Mouse (Mus musculus) gastrocnemius, adult 2 months (tissue): ENCODE measurements at regions not wholly inside any gene's neighbourhood (a gene's known extent, or its start where the extent isn't known, plus 50 kb on each side); places are given as distances from the start of the nearest gene placed in this dataset.

Experiments
- DNase-seq: peaks from one replicate; pipeline ENCODE4 v3.0.0; 2022
- H3K27ac ChIP-seq: fragments of 200-600 bp; 2 replicates; pipeline ENCODE4 v1.8.1; 2022; ENCODE audit warnings: mild to moderate bottlenecking
- H3K4me3 ChIP-seq: fragments of 200-600 bp; 2 replicates; pipeline ENCODE4 v1.8.1; 2022; ENCODE audit warnings: mild to moderate bottlenecking, moderate library complexity
- CTCF ChIP-seq: fragments of 200-600 bp; IDR thresholded peaks from 2 replicates; pipeline ENCODE4 v1.8.1; 2022; ENCODE audit warnings: antibody characterized with exemption, mild to moderate bottlenecking, moderate library complexity
- intact Hi-C: fragments of 180-260 bp; cut with DNase I; formaldehyde crosslinking; loops from one replicate; pipeline ENCODE4 v1.15.1; 2025

DNA sequence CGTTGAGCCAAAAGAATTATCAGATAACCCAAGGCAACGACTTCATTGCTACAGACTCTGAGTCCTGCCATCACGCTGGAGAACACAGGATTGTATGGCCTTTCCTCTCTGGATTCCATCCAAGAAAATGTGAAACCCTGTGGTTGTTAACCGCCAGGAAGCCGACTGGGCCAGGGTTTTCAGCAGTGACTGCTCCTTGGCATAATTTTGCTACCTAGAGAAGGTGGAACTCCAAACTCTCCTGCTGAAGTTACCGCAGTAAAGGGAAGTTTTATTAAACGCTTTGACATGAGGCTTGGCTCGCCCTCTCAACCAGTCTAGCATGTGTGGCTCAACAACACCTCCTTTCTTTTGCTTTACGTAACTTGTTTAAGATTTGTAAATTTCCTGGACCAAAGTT lies 116.9 kb downstream of the Wif1 start:
- intact Hi-C loops: no loop called here
- no peak for TF ChIP-seq CTCF
- DNase-seq: no peak
- Histone ChIP-seq H3K27ac (no peak overlapping the region), H3K4me3 (no peak overlapping the region)

DNA sequence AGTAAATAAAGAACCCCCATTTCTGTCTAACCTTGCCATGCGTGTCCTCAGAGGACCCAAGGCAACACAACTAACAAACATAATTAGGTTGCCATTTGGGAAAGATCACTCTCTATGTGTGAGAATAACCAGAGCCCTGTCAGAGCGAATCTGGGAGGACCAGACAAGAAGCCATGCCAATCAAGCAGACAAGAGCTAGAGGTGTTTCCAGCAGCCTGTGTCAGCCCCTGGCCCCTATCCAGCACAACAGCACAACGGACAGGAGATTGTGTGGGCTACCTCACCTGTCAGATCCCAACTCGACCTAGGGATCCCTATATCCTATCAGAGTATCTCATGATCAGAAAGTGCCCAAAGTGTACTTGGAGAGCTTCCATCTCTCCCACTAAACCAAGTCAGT lies 119.9 kb downstream of the Wif1 start:
- TF ChIP-seq CTCF: no peak
- no peak overlapping the region for H3K27ac ChIP-seq
- no peak for DNase-seq
- H3K4me3 ChIP-seq: no peak overlapping the region
- intact Hi-C loops: no loop called here

DNA sequence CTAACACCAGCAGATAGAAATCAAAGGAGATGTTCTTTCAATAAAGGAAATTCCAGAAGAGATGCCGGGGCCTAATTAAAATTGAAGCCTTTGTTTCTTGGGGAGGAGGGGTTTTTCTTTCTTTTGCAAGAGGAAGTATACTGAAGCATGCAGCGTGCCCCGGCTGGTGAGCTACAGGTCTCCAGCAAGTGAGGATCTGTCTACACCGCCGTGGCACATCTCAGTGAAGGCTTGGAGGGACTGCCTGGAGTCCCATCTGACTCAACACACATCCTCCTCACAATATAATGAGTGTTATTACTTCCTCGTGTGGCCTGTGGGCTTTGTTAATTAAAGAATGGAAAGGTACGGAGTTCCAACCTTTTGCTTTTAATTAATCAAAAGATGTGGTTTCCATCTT lies 126.7 kb downstream of the Wif1 start:
- no peak overlapping the region for H3K27ac ChIP-seq
- intact Hi-C loops: no loop called here
- no peak for DNase-seq
- no peak overlapping the region for H3K4me3 ChIP-seq
- no peak for TF ChIP-seq CTCF

DNA sequence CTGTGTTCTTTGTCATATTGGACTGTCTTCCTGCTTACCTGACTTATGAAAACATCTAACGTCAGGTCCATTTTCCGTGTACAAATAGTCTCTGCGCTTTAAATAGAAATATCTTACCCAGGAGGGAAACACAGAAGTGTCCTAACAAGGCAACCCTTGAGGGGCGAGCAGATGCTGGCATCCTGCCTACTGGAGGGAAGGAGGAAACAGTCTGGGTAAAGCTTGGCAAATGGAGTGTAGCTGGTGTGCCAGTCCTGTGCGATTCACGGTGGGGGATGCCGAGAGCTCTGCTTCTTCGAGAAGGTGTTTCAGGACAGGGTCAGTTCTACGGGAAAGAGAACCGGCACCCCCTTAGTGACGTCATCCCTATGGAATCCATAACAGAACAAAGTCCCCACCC lies 127.4 kb downstream of the Wif1 start:
- H3K27ac ChIP-seq: no peak overlapping the region
- no peak for TF ChIP-seq CTCF
- no peak for DNase-seq
- H3K4me3 ChIP-seq: no peak overlapping the region
- intact Hi-C loops: no loop called here

DNA sequence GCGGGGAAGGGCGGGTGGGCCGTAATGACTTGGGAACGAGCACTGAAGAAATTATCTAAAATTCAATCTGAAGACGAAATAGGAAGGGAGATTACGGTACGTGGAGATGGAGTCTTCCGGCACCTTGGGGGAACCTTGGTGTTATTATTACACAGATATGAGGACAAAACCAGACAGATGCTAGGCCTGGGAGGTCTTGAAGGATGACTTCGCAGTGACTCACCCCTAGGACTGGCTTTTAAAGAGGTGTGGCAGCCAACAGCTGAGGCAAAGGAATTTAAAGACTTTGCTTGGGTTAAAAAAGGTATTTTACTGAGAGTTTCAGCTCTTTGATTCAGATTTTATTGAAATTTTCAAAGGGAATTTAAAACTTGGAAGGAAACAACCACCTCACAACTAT lies 140.3 kb downstream of the Wif1 start:
- no peak for TF ChIP-seq CTCF
- Histone ChIP-seq H3K4me3 (no peak overlapping the region), H3K27ac (no peak overlapping the region)
- intact Hi-C loops: no loop called here
- no peak for DNase-seq

DNA sequence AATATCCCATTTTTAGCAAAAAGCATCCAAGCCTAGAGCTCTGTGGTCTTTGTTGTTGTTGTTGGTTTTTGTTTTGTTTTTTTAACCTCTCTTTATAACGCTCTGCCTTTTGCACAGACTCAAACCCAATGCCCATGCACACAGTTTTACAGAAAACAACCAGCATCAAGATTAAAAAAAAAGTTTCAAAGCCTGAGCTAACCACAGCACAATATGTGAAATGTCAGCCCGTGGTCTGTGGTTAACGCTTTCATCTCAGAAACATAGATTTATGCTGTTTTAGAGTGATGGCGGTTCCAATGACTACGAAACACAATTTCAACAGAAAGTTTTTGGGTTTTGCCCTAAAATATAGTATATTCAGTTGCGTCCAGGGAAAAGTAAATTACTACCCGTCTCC lies 155.4 kb downstream of the Wif1 start:
- no peak for DNase-seq
- no peak for TF ChIP-seq CTCF
- intact Hi-C loops: no loop called here
- Histone ChIP-seq H3K27ac (no peak overlapping the region), H3K4me3 (no peak overlapping the region)

DNA sequence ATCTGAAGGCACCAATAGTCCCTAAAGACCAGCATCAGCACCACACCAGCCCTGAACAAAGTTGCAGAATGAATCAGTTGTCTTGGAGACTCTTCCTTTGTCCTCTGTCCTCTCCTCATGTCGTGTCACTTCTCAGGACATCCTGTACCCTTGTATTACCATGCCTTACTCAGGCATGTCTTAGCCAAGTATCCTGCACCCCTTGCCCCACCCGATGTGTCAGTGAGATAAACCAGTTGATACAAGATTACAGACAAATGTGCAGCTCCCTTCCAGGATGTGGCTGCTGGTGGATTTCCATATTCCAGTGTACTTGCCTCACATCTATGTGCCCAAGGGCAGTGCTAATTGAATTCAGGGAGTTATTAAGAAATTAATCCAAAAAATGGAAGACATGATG lies 151.8 kb downstream of the Tbc1d30 start:
- intact Hi-C loops: no loop called here
- DNase-seq: no peak
- Histone ChIP-seq H3K27ac (no peak overlapping the region), H3K4me3 (no peak overlapping the region)
- no peak for TF ChIP-seq CTCF

DNA sequence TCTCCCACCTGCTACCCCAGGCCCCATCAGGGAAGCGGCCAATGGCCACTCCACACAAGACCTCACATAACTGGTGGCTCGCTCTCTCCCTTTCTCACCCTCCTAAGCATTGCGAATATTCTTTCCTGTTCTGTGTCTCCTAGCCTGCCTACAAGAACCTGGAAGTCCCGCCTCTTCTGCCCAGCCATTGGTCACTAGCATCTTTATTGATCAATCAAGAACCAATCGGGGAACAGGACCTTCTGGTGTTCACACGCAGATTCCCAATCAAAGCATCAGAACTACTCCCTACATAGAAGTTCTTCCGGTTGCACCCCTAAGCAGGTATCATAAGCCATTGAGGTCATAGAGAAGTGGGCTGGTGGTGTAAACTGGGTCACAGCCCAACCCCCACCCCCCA lies 148.5 kb downstream of the Tbc1d30 start:
- Histone ChIP-seq H3K27ac (no peak overlapping the region), H3K4me3 (no peak overlapping the region)
- TF ChIP-seq CTCF: no peak
- intact Hi-C loops: no loop called here
- no peak for DNase-seq

DNA sequence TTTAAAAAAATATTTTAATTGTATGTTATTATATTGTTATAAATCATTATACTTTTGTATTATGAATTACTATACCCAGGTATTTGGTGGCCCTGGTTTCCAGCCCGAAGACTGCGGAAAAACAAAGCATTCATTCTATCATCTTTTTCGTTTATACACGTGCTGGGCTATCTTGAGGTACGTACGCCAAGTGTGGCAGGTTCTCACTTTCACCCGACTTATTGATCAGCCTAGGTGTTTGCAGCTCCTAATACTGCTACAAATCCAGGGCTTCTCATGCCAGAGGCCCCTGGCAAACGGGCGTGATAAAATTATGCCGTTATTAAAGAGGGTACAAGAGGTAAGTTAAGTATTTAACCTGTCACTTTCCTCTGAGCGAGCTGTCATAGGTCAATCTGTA lies 145.5 kb downstream of the Tbc1d30 start:
- TF ChIP-seq CTCF: no peak
- no peak overlapping the region for H3K4me3 ChIP-seq
- DNase-seq: no peak
- H3K27ac ChIP-seq: no peak overlapping the region
- intact Hi-C loops: no loop called here

DNA sequence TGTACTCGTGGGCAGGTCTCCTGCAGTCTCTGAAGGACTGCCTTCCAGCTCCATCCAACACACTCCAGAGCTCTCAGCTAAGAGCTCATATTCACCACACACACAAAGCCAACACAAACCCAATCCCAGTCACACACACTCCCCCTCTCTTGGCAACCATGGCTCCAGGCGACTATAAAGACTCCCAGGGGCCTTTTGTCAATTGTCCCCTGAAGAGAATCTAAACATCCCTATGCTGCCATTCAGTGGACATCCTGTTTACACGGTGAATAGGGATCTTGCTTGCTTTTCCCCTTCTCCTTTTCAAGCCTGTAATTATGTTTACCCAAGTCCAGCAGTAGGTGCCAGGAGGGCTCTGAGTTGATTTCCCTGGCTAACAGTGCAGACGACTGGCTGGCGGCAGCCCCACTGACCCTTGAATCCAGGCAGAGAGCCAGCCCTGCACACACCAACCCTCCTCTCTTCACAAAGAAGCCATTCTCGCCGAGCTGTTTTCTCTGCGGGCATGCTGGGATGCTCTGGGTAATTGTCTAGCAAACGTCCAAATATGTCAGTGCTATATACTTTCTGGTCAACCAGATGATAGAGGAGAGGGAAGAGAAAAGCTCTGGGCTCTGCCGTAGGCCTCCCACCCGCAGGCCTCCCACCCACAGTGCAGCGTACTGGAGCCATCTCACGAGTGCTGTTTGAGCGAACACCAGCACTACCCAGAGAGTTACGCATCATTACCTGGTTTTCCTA lies 144.9 kb downstream of the Tbc1d30 start:
- Histone ChIP-seq H3K4me3 (no peak overlapping the region), H3K27ac (no peak overlapping the region)
- intact Hi-C loops: no loop called here
- DNase-seq: peak; percentile 24
- TF ChIP-seq CTCF: no peak

DNA sequence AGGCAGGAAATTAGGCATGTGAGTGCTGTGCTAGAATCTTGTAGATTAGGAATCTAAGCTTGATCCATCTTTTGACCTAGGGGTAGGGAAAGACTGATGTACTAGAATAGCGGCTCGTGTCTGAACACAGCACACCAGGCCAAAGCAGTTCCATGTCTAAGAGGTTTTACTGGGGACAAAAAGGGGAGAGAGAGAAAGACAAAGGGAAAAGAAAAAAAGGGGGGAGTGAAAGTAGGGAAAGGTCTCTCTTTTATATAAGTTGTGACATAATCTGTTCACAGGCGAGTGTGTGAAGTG lies 144.4 kb downstream of the Tbc1d30 start:
- H3K4me3 ChIP-seq: no peak overlapping the region
- TF ChIP-seq CTCF: no peak
- no peak overlapping the region for H3K27ac ChIP-seq
- DNase-seq: no peak
- intact Hi-C loops: no loop called here
